Mouse (Mus musculus) bone marrow, adult 2 months (tissue): ENCODE results near the gene Emilin3.

Experiments used
- CTCF ChIP-seq: fragments of 200-500 bp; IDR thresholded peaks from 2 replicates; pipeline ENCODE4 v1.5.1; 2011; ENCODE audit warnings: low read length, control low read depth; ENCODE audit not compliant: control insufficient read depth, insufficient read depth
- POLR2A ChIP-seq: fragments of 200-500 bp; IDR thresholded peaks from 2 replicates; pipeline ENCODE4 v1.6.1; 2011; ENCODE audit warnings: low read depth, mild to moderate bottlenecking, control low read depth, low read length, borderline replicate concordance; ENCODE audit not compliant: control insufficient read depth

DNA sequence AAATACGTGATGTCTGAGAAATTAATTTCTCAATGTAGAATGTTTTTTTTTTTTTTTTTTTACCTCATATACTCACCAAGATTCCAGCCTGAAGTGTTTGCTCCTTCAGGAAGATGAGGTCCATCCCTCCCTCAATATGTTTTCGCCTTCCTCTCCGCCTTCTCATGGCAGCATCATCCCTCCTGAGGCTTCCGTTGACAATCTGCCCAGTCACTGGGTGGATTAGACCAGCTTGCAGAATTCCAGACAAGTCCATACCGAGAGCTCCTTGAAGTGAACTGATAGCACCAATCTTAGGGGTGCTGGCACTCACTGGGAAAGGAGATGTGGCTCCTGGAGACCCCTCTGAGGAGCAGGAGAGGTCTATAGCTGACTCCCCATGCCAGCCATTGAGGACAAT lies 47.8 kb upstream of the Emilin3 start:
- TF ChIP-seq CTCF: no peak
- no peak for TF ChIP-seq POLR2A
